Mouse (Mus musculus) urinary bladder, postnatal 10 days (tissue): ENCODE measurements around the gene Ly75.

Experiments used
- DNase-seq: peaks from one replicate; pipeline ENCODE4 v3.0.0; 2022; ENCODE audit warnings: low spot score

Gene Ly75

GRCm38 (mm10) chr2:60382858-60383669 is at the start of gene Ly75:
Gene Ly75 (minus strand): TSS chr2:60383303.
- peak; percentile 24 for DNase-seq

- no peak for DNase-seq
These were observed 47.4 kb upstream of the Ly75 start for GRCm38 (mm10) chr2:60430315-60431021.

- no peak for DNase-seq
These were observed 35.0 kb upstream of the Ly75 start for GRCm38 (mm10) chr2:60418075-60418474.

- DNase-seq, result no peak
These were observed 31.2 kb upstream of the Ly75 start for GRCm38 (mm10) chr2:60414334-60414733.

GRCm38 (mm10) chr2:60413006-60413650 is 30.0 kb upstream of the Ly75 start:
- no peak for DNase-seq

- no peak for DNase-seq
These were observed 28.1 kb upstream of the Ly75 start for GRCm38 (mm10) chr2:60411181-60411580.

- DNase-seq, result no peak
These were observed 27.1 kb upstream of the Ly75 start for GRCm38 (mm10) chr2:60409989-60410763.

- no peak for DNase-seq
These were observed 26.1 kb upstream of the Ly75 start for GRCm38 (mm10) chr2:60409194-60409593.

GRCm38 (mm10) chr2:60407387-60407786 is 24.3 kb upstream of the Ly75 start:
- DNase-seq, result no peak

GRCm38 (mm10) chr2:60405431-60405830 is 22.3 kb upstream of the Ly75 start:
- no peak for DNase-seq

- no peak for DNase-seq
These were observed 21.7 kb upstream of the Ly75 start for GRCm38 (mm10) chr2:60404763-60405162.

- DNase-seq, result no peak
These were observed 18.6 kb upstream of the Ly75 start for GRCm38 (mm10) chr2:60401694-60402093.

GRCm38 (mm10) chr2:60393786-60394185 is 10.7 kb upstream of the Ly75 start:
- DNase-seq, result no peak

- DNase-seq, result no peak
These were observed 9.2 kb upstream of the Ly75 start for GRCm38 (mm10) chr2:60392286-60392685.

- DNase-seq, result no peak
These were observed 4.3 kb upstream of the Ly75 start for GRCm38 (mm10) chr2:60387363-60387762.

- DNase-seq, result no peak
These were observed 3.7 kb upstream of the Ly75 start for GRCm38 (mm10) chr2:60386835-60387234.

GRCm38 (mm10) chr2:60384763-60385085 is 1.6 kb upstream of the Ly75 start:
- no peak for DNase-seq

- no peak for DNase-seq
These were observed 1.1 kb upstream of the Ly75 start for GRCm38 (mm10) chr2:60384083-60384762.

GRCm38 (mm10) chr2:60382346-60382745 is 757 bp downstream of the Ly75 start:
- no peak for DNase-seq

GRCm38 (mm10) chr2:60377260-60377659 is 5.8 kb downstream of the Ly75 start:
- DNase-seq, result no peak

GRCm38 (mm10) chr2:60375608-60376107 is 7.4 kb downstream of the Ly75 start:
- no peak for DNase-seq
